In genomic region chr4:53269999-53270398, GRCm38 (mm10) we compare ENCODE assay signal across 13 mouse cellular contexts.
A peak's percentile ranks its signal among the peaks of the same experiment; 100 is the strongest.
DNase-seq lines count a peak whose midpoint lies in the region; ATAC-seq lines count a peak whose summit lies in the region.
"Had no signal": no experiment of that assay in that cellular context is flagged by ENCODE, and none has a peak within 500 bp of the region (broad histone marks: within the 10 kb centered on the region; RNA-seq: fewer than 3 reads in every experiment).

No protein-coding gene starts in this region.

- no peak for ATAC-seq in CD4-positive, CD25-positive, alpha-beta regulatory T cell, adult 4 months
- peak; percentile 87 for ATAC-seq in lung, embryonic 16.5 days (ENCODE audit: low read depth)
- ATAC-seq in neutrophil, adult 5-6 weeks (ENCODE audit: extremely low read depth, insufficient number of reproducible peaks, low FRiP score, poor library complexity, severe bottlenecking): peak; percentile 36; the same call in 1 of the 2 replicates
- no peak for ATAC-seq in forebrain, embryonic 13.5 days

- H3K9ac ChIP-seq in lung, embryonic 16.5 days (ENCODE audit: low read length): no peak overlapping the region
- no peak overlapping the region for H3K9ac ChIP-seq in forebrain, embryonic 13.5 days
- H3K9ac ChIP-seq: embryonic facial prominence, embryonic 13.5 days; liver, embryonic 14.5 days had no signal

- H3K4me1 ChIP-seq in lung, embryonic 16.5 days (replicated peaks; ENCODE audit: control insufficient read depth, insufficient read depth, low read length): peaks cover 2% of the 10 kb centered on the region; the same call in 1 of the 2 replicates
- no peaks in the 10 kb centered on the region for H3K4me1 ChIP-seq in forebrain, embryonic 13.5 days

- H3K4me3 ChIP-seq in lung, embryonic 16.5 days (ENCODE audit: low read length): no peak overlapping the region
- H3K4me3 ChIP-seq in forebrain, embryonic 13.5 days: no peak overlapping the region
- H3K4me3 ChIP-seq: embryonic facial prominence, embryonic 13.5 days; myocyte had no signal

- no peaks in the 10 kb centered on the region for H3K27me3 ChIP-seq in lung, embryonic 16.5 days (ENCODE audit: control insufficient read depth, insufficient read depth, low read depth, low read length)
- no peaks in the 10 kb centered on the region for H3K27me3 ChIP-seq in forebrain, embryonic 13.5 days
- H3K27me3 ChIP-seq: embryonic facial prominence, embryonic 13.5 days had no signal

- no peaks in the 10 kb centered on the region for H3K36me3 ChIP-seq in lung, embryonic 16.5 days (ENCODE audit: control insufficient read depth, insufficient read depth, low read length)
- H3K36me3 ChIP-seq in forebrain, embryonic 13.5 days (ENCODE audit: poor library complexity, severe bottlenecking): no peaks in the 10 kb centered on the region
- H3K36me3 ChIP-seq: embryonic facial prominence, embryonic 13.5 days had no signal

- WGBS in lung, embryonic 16.5 days: 44% methylated on average over 5 of the region's 5 CpGs
- 90% methylated on average over 5 of the region's 5 CpGs for WGBS in forebrain, embryonic 13.5 days

- no peak overlapping the region for H3K4me2 ChIP-seq in lung, embryonic 16.5 days (ENCODE audit: low read depth, low read length)
- no peak overlapping the region for H3K4me2 ChIP-seq in forebrain, embryonic 13.5 days
- H3K4me2 ChIP-seq: embryonic facial prominence, embryonic 13.5 days had no signal

- 0 out of 2 replicates have a peak, but pooled peaks cover 5% of the 10 kb centered on the region for H3K9me3 ChIP-seq in lung, embryonic 16.5 days (ENCODE audit: control insufficient read depth, low read length)
- no peaks in the 10 kb centered on the region for H3K9me3 ChIP-seq in forebrain, embryonic 13.5 days (replicated peaks)
- H3K9me3 ChIP-seq: embryonic facial prominence, embryonic 13.5 days had no signal

- intact Hi-C loops in heart, postnatal 14 days (cut with DNase I): no loop called here

- H3K27ac ChIP-seq in lung, embryonic 16.5 days (ENCODE audit: low read length): peak overlapping the region; percentile 11; the same call in 1 of the 2 replicates
- no peak overlapping the region for H3K27ac ChIP-seq in forebrain, embryonic 13.5 days
- H3K27ac ChIP-seq: embryonic facial prominence, embryonic 13.5 days; liver, embryonic 14.5 days had no signal

- peak; percentile 12 for DNase-seq in CD4-positive, CD25-positive, alpha-beta regulatory T cell, adult 2 months (ENCODE audit: low read depth, low spot score)
- no peak for DNase-seq in lung, adult 18-20 months
- peak; percentile 31 to 50 for DNase-seq in heart, postnatal 14 days
- no peak for DNase-seq in adrenal gland, postnatal 25 days
- DNase-seq: layer of hippocampus, adult 9-11 months; right cerebral cortex, postnatal 25 days had no signal

Comparison
In these comparisons a context has a peak if more than half of its experiments do, and no peak if none do; other contexts are left out.
1. DNase-seq: peak in CD4-positive, CD25-positive, alpha-beta regulatory T cell, adult 2 months (single experiment) and heart, postnatal 14 days (2 of 2); none in lung, adult 18-20 months (0 of 2) and adrenal gland, postnatal 25 days (single experiment).
2. ATAC-seq: peak in lung, embryonic 16.5 days (single experiment) and neutrophil, adult 5-6 weeks (single experiment); none in CD4-positive, CD25-positive, alpha-beta regulatory T cell, adult 4 months (single experiment) and forebrain, embryonic 13.5 days (single experiment).